Mouse (Mus musculus): ENCODE results near the gene Cldn34a. TPM values are rescaled to one million over a fixed set of nuclear protein-coding genes. Genes with fewer than 3 reads are reported as not detected.
"Not testable (repeated sequence)": the region's sequence is repeated elsewhere in the genome, so short reads cannot be mapped to it uniquely, and the experiment has no call there.

Gene Cldn34a
- polyA plus RNA-seq (2014; fragmentation: Nextera tagmentation; extraction: Ambion mirVana) = not detected in 2 replicates

GRCm38 (mm10) chrX:152563034-152563433 lies at the start of gene Cldn34a:
Cldn34a (plus strand) TSS chrX:152563334.
- H3K9ac ChIP-seq (ENCODE audit: low read length) = no peak within 1 kb of the TSS
- DNase-seq (ENCODE audit: low spot score, missing footprints) (no peak), ATAC-seq (ENCODE audit: low FRiP score) (no peak)
- no peaks in the 10 kb centered on the region for H3K9me3 ChIP-seq (ENCODE audit: control insufficient read depth, low read length)
- WGBS = 70% methylated on average over 2 of the region's 2 CpGs
- H3K27me3 ChIP-seq (ENCODE audit: control insufficient read depth, insufficient read depth, low read length) = no peaks in the 10 kb centered on the region
- no peak within 1 kb of the TSS for H3K4me2 ChIP-seq
- no peak within 1 kb of the TSS for H3K4me3 ChIP-seq (ENCODE audit: low read depth, low read length)
- H3K27ac ChIP-seq (ENCODE audit: low read depth, low read length) = no peak within 1 kb of the TSS
- no peaks in the 10 kb centered on the region for H3K4me1 ChIP-seq (ENCODE audit: control insufficient read depth, insufficient read depth, low read length)
- no peaks in the 10 kb centered on the region for H3K36me3 ChIP-seq (ENCODE audit: control insufficient read depth, insufficient read depth, low read length)

- H3K9ac ChIP-seq (ENCODE audit: low read length); H3K36me3 ChIP-seq (ENCODE audit: control insufficient read depth, insufficient read depth, low read length); DNase-seq (ENCODE audit: low spot score, missing footprints); ATAC-seq (ENCODE audit: low FRiP score); H3K4me3 ChIP-seq (ENCODE audit: low read depth, low read length); H3K27me3 ChIP-seq (ENCODE audit: control insufficient read depth, insufficient read depth, low read length); H3K4me1 ChIP-seq (ENCODE audit: control insufficient read depth, insufficient read depth, low read length); H3K27ac ChIP-seq (ENCODE audit: low read depth, low read length); H3K4me2 ChIP-seq; H3K9me3 ChIP-seq (ENCODE audit: control insufficient read depth, low read length): not testable (repeated sequence)
- WGBS = 88% methylated on average over 2 of the region's 2 CpGs
Observed at GRCm38 (mm10) chrX:152518611-152519010, 44.5 kb upstream of the Cldn34a start.

- no peak overlapping the region for H3K27ac ChIP-seq (ENCODE audit: low read depth, low read length)
- no peak for DNase-seq (ENCODE audit: low spot score, missing footprints)
- H3K4me3 ChIP-seq (ENCODE audit: low read depth, low read length) = no peak overlapping the region
- H3K9me3 ChIP-seq (ENCODE audit: control insufficient read depth, low read length) = no peaks in the 10 kb centered on the region
- peaks cover 14% of the 10 kb centered on the region for H3K27me3 ChIP-seq (ENCODE audit: control insufficient read depth, insufficient read depth, low read length)
- no peak overlapping the region for H3K4me2 ChIP-seq
- no peak for ATAC-seq (ENCODE audit: low FRiP score)
- no peak overlapping the region for H3K9ac ChIP-seq (ENCODE audit: low read length)
- H3K36me3 ChIP-seq (ENCODE audit: control insufficient read depth, insufficient read depth, low read length) = no peaks in the 10 kb centered on the region
- no peaks in the 10 kb centered on the region for H3K4me1 ChIP-seq (ENCODE audit: control insufficient read depth, insufficient read depth, low read length)
- WGBS = 79% methylated on average over 1 of the region's 1 CpGs
Observed at GRCm38 (mm10) chrX:152545736-152546135, 17.4 kb upstream of the Cldn34a start.

GRCm38 (mm10) chrX:152548180-152548579 lies 15.0 kb upstream of the Cldn34a start:
- Histone ChIP-seq H3K4me2 (no peak overlapping the region), H3K9ac (ENCODE audit: low read length) (no peak overlapping the region), H3K36me3 (ENCODE audit: control insufficient read depth, insufficient read depth, low read length) (no peaks in the 10 kb centered on the region), H3K9me3 (ENCODE audit: control insufficient read depth, low read length) (no peaks in the 10 kb centered on the region), H3K27me3 (ENCODE audit: control insufficient read depth, insufficient read depth, low read length) (peaks cover 11% of the 10 kb centered on the region), H3K4me3 (ENCODE audit: low read depth, low read length) (no peak overlapping the region), H3K27ac (ENCODE audit: low read depth, low read length) (no peak overlapping the region), H3K4me1 (ENCODE audit: control insufficient read depth, insufficient read depth, low read length) (no peaks in the 10 kb centered on the region)
- ATAC-seq (ENCODE audit: low FRiP score) = no peak
- no peak for DNase-seq (ENCODE audit: low spot score, missing footprints)
- WGBS = 88% methylated on average over 1 of the region's 1 CpGs

- Histone ChIP-seq H3K4me3 (ENCODE audit: low read depth, low read length) (no peak overlapping the region), H3K4me2 (no peak overlapping the region), H3K36me3 (ENCODE audit: control insufficient read depth, insufficient read depth, low read length) (no peaks in the 10 kb centered on the region), H3K27ac (ENCODE audit: low read depth, low read length) (no peak overlapping the region), H3K27me3 (ENCODE audit: control insufficient read depth, insufficient read depth, low read length) (no peaks in the 10 kb centered on the region), H3K4me1 (ENCODE audit: control insufficient read depth, insufficient read depth, low read length) (no peaks in the 10 kb centered on the region), H3K9me3 (ENCODE audit: control insufficient read depth, low read length) (no peaks in the 10 kb centered on the region), H3K9ac (ENCODE audit: low read length) (no peak overlapping the region)
- no peak for ATAC-seq (ENCODE audit: low FRiP score)
- 72% methylated on average over 6 of the region's 6 CpGs for WGBS
- no peak for DNase-seq (ENCODE audit: low spot score, missing footprints)
Observed at GRCm38 (mm10) chrX:152557446-152557845, 5.7 kb upstream of the Cldn34a start.

Other genes with a start within 250 kb of the Cldn34a start
- gene Kantr, start 235.8 kb upstream of the Cldn34a start, polyA plus RNA-seq (2014; fragmentation: Nextera tagmentation; extraction: Ambion mirVana) = 16.3 and 16.6 TPM in 2 replicates
- gene Tspyl2, start 220.9 kb upstream of the Cldn34a start, polyA plus RNA-seq (2014; fragmentation: Nextera tagmentation; extraction: Ambion mirVana) = 29.6 and 30.1 TPM in 2 replicates
- gene Gpr173, start 194.6 kb upstream of the Cldn34a start, polyA plus RNA-seq (2014; fragmentation: Nextera tagmentation; extraction: Ambion mirVana) = 5.6 and 6.2 TPM in 2 replicates
- gene Shroom2, start 206.1 kb downstream of the Cldn34a start, polyA plus RNA-seq (2014; fragmentation: Nextera tagmentation; extraction: Ambion mirVana) = 7.1 and 7.7 TPM in 2 replicates
- gene Gpr143, start 218.6 kb downstream of the Cldn34a start, polyA plus RNA-seq (2014; fragmentation: Nextera tagmentation; extraction: Ambion mirVana) = 0.18 TPM in 1 of 2 replicates, not detected in the other